Mouse (Mus musculus) midbrain, embryonic 13.5 days (tissue): ENCODE measurements around the gene Gm9913. TPM values are rescaled to one million over a fixed set of nuclear protein-coding genes. Genes with fewer than 3 reads are reported as not detected.

Source experiments
- ATAC-seq: fragments of 200-750 bp; cut with Nextera tagmentation; 2 replicates; pipeline ENCODE4 v1.8.0; 2017; ENCODE audit warnings: mild to moderate bottlenecking, moderate TSS enrichment, moderate library complexity
- H3K27ac ChIP-seq: fragments of 300-500 bp; sonication (generic); 2 replicates; pipeline ENCODE4 v1.5.1; 2015; ENCODE audit warnings: inconsistent platforms, mild to moderate bottlenecking, moderate library complexity
- H3K27me3 ChIP-seq: fragments of 300-500 bp; sonication (generic); 2 replicates; pipeline ENCODE4 v1.6.1; 2015; ENCODE audit warnings: mild to moderate bottlenecking, inconsistent platforms
- H3K36me3 ChIP-seq: fragments of 300-500 bp; sonication (generic); 2 replicates; pipeline ENCODE4 v1.6.1; 2015; ENCODE audit warnings: mild to moderate bottlenecking, inconsistent platforms
- H3K4me1 ChIP-seq: fragments of 300-500 bp; sonication (generic); replicated peaks from 2 replicates; pipeline ENCODE4 v1.6.1; 2015; ENCODE audit warnings: inconsistent platforms
- H3K4me2 ChIP-seq: fragments of 300-500 bp; sonication (generic); replicated peaks from 2 replicates; pipeline ENCODE4 v1.6.1; 2015; ENCODE audit warnings: moderate library complexity, mild to moderate bottlenecking, inconsistent platforms
- H3K4me3 ChIP-seq: fragments of 300-500 bp; sonication (generic); replicated peaks from 2 replicates; pipeline ENCODE4 v1.5.1; 2015; ENCODE audit warnings: mild to moderate bottlenecking, inconsistent platforms
- H3K9ac ChIP-seq: fragments of 300-500 bp; sonication (generic); replicated peaks from 2 replicates; pipeline ENCODE4 v1.6.1; 2015; ENCODE audit warnings: mild to moderate bottlenecking, inconsistent platforms
- H3K9me3 ChIP-seq: fragments of 300-500 bp; sonication (generic); 2 replicates; pipeline ENCODE4 v1.6.1; 2016; ENCODE audit warnings: mild to moderate bottlenecking, inconsistent platforms
- WGBS: fragments of 180-500 bp; shearing (Covaris S2); methylation state at CpG from one replicate; pipeline ENCODE4 v1.1.7; 2015; 5-methylcytosine and 5-hydroxymethylcytosine counted together
- polyA plus RNA-seq: library from polyadenylated mRNA; unstranded; fragments of >200 nt; fragmentation: Nextera tagmentation; extraction: Ambion mirVana; gene quantifications from 2 replicates; pipeline ENCODE4 v1.2.1, GENCODE M21; 2015

Gene Gm9913
- polyA plus RNA-seq, 1 experiment from 2014 or later = 0.11 TPM

DNA sequence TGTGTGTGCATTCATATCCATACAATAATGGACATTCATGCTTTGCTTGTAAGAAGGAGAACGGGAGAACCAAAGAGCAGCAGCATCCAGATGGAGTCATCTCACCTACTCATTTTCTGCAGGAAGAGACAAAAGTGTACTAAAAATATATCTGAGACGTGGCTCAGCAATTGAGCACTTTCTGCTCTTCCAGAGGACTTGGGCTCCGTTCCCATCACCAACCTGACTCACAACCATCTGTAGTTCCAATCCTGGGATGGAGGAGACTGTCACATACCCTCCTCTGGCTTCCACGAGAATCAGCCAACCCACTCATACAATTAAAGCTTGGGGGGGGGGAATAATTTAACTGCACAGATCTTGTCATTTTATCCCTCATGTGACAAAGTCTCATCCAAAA lies 23.8 kb upstream of the Gm9913 start:
- Histone ChIP-seq H3K9me3 (no peaks in the 10 kb centered on the region), H3K27ac (no peak overlapping the region), H3K27me3 (no peaks in the 10 kb centered on the region), H3K36me3 (no peaks in the 10 kb centered on the region), H3K4me2 (no peak overlapping the region), H3K4me3 (no peak overlapping the region), H3K4me1 (no peaks in the 10 kb centered on the region), H3K9ac (no peak overlapping the region)
- no peak for ATAC-seq
- WGBS = 83% methylated on average over 4 of the region's 4 CpGs

DNA sequence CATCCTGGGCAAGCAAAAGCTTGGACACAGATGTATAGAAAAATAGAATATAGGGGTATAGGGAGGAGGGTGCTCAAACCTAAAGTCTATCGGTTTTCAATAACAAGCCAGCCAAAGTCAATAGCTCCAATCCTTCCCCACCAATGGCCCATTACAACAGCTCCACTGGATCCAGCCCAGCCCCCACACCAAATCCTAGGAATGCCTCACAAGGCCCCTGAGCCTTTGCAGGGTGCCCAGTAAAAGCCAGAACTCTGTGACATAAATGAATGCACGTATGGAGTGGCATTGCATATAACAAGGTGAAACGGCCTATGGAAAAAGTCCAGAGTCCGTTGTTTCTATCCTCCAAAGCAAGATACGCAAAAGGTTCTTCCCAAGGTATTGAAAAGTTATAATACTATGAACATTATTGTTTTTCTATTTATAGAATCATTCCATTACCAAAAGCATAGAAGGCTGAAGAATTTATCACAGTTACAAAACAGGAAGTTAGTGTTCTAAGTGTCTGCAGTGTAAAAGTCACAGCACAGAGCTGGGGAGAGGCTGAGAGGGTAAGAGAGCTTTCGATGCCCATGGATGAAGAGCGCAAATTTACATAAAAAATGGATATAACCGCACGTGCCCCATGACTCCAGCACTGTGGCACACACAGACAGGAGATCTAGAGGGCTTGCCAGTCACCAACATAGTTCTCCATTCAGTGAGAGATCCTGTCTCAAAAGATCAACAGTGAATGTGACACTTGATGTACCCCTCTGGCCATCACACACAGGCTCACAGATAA lies 23.2 kb upstream of the Gm9913 start:
- no peak overlapping the region for H3K27ac ChIP-seq
- no peak overlapping the region for H3K4me2 ChIP-seq
- WGBS = 91% methylated on average over 9 of the region's 9 CpGs
- H3K4me1 ChIP-seq = no peaks in the 10 kb centered on the region
- ATAC-seq = no peak
- H3K36me3 ChIP-seq = no peaks in the 10 kb centered on the region
- no peak overlapping the region for H3K9ac ChIP-seq
- H3K4me3 ChIP-seq = no peak overlapping the region
- H3K9me3 ChIP-seq = no peaks in the 10 kb centered on the region
- H3K27me3 ChIP-seq = no peaks in the 10 kb centered on the region

DNA sequence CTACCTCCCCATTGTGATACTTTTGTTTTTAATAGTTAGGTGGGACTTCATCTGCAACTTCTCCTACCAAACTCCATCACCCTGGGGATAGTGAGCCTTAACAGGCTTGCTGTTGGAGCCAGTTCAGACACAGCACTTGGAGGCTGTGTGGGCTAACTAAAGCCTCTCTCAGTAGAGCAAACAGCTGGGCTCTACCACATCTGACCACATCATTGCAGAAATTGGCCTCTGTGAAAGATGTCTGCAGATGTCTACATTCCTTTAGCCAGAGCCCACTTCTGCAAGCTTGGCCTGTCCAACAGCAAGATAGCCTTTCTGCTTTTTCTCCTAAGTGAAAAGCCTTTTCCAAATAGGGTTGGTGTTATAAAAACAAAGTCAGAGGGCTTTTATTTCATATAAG lies 20.7 kb upstream of the Gm9913 start:
- ATAC-seq = no peak
- H3K9me3 ChIP-seq = no peaks in the 10 kb centered on the region
- no peak overlapping the region for H3K4me3 ChIP-seq
- no peak overlapping the region for H3K4me2 ChIP-seq
- no peaks in the 10 kb centered on the region for H3K4me1 ChIP-seq
- no peaks in the 10 kb centered on the region for H3K36me3 ChIP-seq
- no peak overlapping the region for H3K27ac ChIP-seq
- no peaks in the 10 kb centered on the region for H3K27me3 ChIP-seq
- H3K9ac ChIP-seq = no peak overlapping the region

DNA sequence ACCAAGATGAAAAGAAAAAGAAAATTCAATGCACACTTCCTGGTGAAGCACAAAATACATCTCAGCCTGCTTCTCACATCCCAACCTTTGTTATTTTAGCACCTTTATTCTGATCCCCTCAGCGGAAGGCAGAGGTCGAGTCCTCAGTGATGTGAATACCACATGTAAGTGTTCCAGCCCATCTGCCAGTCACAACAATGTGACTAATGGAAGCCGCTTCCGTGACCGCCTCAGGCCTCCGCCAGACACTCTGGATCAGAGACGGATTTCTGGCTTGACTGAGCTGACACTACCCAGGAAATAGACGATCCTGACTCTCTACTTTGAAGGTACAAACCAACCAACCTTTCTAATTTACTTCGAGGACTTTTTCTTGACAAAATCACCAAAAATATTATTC lies 20.0 kb upstream of the Gm9913 start:
- Histone ChIP-seq H3K4me2 (no peak overlapping the region), H3K27ac (no peak overlapping the region), H3K9ac (no peak overlapping the region), H3K27me3 (no peaks in the 10 kb centered on the region), H3K4me3 (no peak overlapping the region), H3K36me3 (no peaks in the 10 kb centered on the region), H3K9me3 (no peaks in the 10 kb centered on the region), H3K4me1 (no peaks in the 10 kb centered on the region)
- ATAC-seq = no peak
- WGBS = 88% methylated on average over 9 of the region's 9 CpGs

DNA sequence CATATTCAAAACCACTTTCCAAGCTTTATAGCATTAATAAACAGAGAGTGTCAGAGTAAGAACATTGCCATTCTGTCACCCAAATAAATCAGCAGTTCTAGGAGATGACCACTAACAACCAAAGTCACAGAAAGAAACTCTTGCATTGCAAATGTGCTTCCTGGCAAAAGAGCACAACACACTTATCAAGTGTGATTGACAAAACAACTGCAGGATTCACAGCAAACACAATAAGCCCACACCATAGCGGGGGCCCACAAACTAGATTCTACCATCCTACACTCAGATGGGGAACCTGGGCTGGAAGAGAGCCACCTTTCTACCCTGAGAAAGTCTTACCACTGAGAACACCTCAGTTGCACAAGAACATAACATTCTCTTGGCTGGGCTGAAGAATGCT lies 14.9 kb upstream of the Gm9913 start:
- H3K4me3 ChIP-seq = no peak overlapping the region
- no peaks in the 10 kb centered on the region for H3K4me1 ChIP-seq
- no peak for ATAC-seq
- H3K9ac ChIP-seq = no peak overlapping the region
- H3K36me3 ChIP-seq = no peaks in the 10 kb centered on the region
- WGBS = 100% methylated on average over 1 of the region's 1 CpGs
- no peak overlapping the region for H3K4me2 ChIP-seq
- H3K27me3 ChIP-seq = no peaks in the 10 kb centered on the region
- H3K9me3 ChIP-seq = no peaks in the 10 kb centered on the region
- no peak overlapping the region for H3K27ac ChIP-seq

DNA sequence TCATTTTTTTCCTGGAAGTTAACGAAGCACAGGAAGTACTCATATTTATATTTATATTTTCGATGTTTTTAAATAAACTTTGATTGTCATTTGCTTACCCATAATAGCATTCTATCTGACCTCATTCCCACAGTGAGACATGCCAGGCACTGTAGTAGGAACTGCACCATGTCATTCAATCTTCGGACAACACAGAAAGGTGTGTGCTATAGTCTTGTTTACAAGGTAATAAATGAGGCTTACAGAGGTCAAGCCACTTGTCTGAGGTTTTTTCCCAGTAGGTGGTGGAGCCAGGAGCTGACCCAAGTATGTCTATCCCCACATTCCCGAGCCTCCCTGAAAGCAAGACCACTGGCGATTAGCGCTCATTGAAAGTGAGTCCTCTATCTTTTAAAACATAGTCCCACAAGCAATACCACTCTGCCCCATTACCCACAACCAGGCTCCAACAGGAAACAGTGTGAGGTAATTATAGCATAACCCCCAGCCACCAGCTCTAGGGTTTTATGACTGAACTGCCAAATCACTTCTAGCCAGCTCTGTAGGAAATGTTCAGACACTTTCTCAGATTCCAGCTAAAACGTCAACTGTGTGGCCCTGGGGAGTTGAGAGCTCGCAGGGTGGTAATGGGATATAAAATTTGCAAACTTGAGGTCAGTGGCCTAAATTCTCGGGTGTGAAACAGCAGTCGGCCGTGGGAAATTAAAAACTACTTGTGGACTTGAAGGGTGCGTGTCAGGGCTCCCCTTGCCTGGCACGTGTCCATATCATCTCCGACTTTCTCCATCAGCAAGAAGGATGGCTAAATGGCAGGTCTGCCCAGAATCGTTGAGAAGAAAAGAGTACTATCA lies 12.6 kb upstream of the Gm9913 start:
- Histone ChIP-seq H3K4me1 (no peaks in the 10 kb centered on the region), H3K4me2 (no peak overlapping the region), H3K27ac (no peak overlapping the region), H3K9me3 (no peaks in the 10 kb centered on the region), H3K4me3 (no peak overlapping the region), H3K9ac (no peak overlapping the region), H3K36me3 (no peaks in the 10 kb centered on the region), H3K27me3 (no peaks in the 10 kb centered on the region)
- ATAC-seq = no peak
- 87% methylated on average over 15 of the region's 15 CpGs for WGBS

DNA sequence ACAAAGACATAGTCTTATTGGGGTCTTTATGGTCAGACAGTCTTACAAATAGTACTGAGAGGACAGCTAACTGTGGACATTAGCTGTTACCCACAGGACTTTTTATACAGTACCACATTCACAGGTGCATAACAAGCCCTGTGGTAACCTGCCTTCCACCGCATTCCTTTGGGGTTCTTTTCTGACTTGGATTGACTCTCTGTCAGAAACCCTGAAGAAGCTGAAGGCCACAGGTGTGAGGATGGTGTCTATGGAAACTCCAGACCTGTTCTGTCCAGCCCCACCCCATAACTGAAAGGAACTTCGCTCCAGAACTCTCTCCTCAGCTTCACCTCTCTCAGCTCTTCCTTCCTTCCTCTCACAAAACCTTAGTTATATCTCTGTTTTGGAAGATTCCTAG lies 10.6 kb upstream of the Gm9913 start:
- H3K4me3 ChIP-seq = no peak overlapping the region
- no peak overlapping the region for H3K9ac ChIP-seq
- 97% methylated on average over 2 of the region's 2 CpGs for WGBS
- no peaks in the 10 kb centered on the region for H3K9me3 ChIP-seq
- no peak for ATAC-seq
- no peaks in the 10 kb centered on the region for H3K27me3 ChIP-seq
- no peak overlapping the region for H3K27ac ChIP-seq
- H3K4me2 ChIP-seq = no peak overlapping the region
- no peaks in the 10 kb centered on the region for H3K4me1 ChIP-seq
- no peaks in the 10 kb centered on the region for H3K36me3 ChIP-seq

DNA sequence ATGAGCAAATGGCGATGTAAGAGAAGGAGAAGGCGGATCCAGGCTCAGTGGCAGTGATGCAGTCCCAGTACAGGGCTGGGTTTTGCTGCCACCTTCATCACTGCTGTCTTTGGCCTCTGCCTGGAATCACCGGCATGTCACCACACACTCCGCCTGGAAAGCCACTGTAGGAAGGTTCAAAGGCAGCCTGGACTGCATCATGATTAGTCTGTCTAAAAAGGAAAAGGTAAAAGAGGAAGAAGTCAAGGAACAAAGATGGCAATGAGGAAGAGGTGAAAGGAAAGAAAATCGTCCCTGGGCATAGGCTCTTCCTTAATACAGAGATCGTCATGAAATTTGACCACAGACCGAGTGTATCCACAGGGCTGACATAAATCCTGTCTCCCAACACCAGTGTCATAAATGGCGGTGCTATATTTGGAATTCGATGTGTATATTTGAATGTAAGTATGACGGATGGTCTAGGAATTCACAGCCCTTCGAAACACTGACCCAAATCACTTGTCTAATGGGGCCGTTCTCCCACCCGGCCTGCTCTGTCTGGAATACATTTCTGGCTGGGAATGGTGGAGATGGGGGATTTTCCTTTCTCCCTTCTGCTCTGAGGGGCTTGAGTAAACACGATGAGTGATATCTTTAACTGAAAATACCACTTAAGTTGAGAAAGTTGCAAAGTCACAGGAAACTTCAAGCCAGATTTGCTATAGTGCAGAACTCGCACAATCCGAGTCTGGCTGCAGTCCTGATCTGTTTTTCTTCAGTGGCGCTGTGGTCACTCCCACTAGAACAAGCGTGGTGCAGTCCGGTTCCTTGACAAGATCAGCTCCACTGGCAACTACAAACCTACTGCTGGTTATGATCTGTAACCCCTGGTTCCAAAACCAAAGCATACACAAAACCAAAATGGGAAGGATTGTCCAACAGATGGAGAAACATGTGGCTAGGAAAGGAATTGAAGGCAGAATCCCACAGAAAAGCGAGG lies 9.8 kb upstream of the Gm9913 start:
- Histone ChIP-seq H3K27me3 (no peaks in the 10 kb centered on the region), H3K4me1 (no peaks in the 10 kb centered on the region), H3K36me3 (no peaks in the 10 kb centered on the region), H3K9me3 (no peaks in the 10 kb centered on the region), H3K9ac (no peak overlapping the region), H3K4me3 (no peak overlapping the region), H3K27ac (no peak overlapping the region), H3K4me2 (no peak overlapping the region)
- no peak for ATAC-seq
- 94% methylated on average over 20 of the region's 20 CpGs for WGBS

DNA sequence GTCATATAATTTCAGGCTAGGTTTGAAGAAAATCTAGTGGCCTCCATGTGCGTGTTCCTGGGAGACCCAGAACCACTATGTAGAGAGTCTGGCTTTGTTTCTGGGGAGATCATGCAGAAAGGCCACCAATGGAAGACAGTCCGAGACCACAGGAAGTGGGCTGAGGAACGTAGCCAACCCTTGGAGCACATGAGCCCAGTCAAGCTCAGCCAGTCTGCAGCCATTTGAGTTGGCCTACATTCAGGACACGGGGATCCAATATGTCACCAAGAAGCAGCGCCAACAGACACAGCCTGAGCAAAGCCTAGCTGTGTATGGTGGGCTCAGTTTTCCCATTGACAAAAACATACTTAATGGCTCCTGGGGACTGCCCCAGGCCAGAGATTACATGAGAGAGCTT lies 8.2 kb upstream of the Gm9913 start:
- H3K4me1 ChIP-seq = no peaks in the 10 kb centered on the region
- no peak overlapping the region for H3K4me2 ChIP-seq
- H3K9me3 ChIP-seq = no peaks in the 10 kb centered on the region
- no peak overlapping the region for H3K4me3 ChIP-seq
- no peak for ATAC-seq
- H3K36me3 ChIP-seq = no peaks in the 10 kb centered on the region
- H3K9ac ChIP-seq = no peak overlapping the region
- no peak overlapping the region for H3K27ac ChIP-seq
- H3K27me3 ChIP-seq = no peaks in the 10 kb centered on the region
- WGBS = 89% methylated on average over 5 of the region's 5 CpGs

DNA sequence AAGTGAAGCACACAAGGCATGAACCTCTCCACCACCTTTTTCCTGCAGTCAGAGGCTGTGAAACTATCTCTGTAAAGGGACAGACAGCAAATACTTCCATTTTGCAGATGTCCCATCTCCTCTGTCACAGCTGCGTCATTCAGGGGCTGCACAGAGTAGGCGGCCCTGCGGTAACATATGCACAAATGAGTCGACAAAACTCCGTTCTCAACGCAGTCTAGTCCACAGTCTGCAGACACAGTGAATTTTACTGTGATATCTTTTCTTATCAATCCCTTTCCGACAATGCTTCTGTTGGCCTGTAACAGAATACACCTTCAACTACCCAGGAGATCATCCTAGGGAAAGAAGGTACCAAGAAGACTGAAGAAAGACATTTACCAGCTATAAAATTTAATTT lies 6.7 kb upstream of the Gm9913 start:
- Histone ChIP-seq H3K4me2 (no peak overlapping the region), H3K27me3 (no peaks in the 10 kb centered on the region), H3K4me3 (no peak overlapping the region), H3K9ac (no peak overlapping the region), H3K9me3 (no peaks in the 10 kb centered on the region), H3K4me1 (no peaks in the 10 kb centered on the region), H3K27ac (no peak overlapping the region), H3K36me3 (no peaks in the 10 kb centered on the region)
- 94% methylated on average over 7 of the region's 7 CpGs for WGBS
- ATAC-seq = no peak

DNA sequence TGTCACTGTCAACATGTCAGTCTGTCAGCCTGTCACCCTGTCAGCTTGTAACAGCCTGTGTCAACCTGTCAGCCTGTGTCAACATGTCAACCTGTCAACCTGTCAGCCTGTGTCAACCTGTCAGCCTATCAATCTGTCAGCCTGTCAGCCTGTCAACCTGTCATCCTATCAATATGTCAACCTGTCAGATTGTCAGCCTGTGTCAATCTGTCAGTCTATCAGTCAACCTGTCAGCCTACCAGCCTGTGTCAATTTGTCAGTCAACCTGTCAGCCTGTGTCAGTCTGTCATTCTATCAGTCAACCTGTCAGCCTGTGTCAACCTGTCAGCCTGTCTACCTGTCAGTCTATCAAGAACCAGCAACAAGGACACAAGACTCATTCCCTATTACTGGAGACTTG lies 3.4 kb upstream of the Gm9913 start:
- no peak overlapping the region for H3K27ac ChIP-seq
- no peak overlapping the region for H3K9ac ChIP-seq
- H3K9me3 ChIP-seq = no peaks in the 10 kb centered on the region
- no peaks in the 10 kb centered on the region for H3K36me3 ChIP-seq
- H3K4me1 ChIP-seq = peaks cover 12% of the 10 kb centered on the region
- no peak overlapping the region for H3K4me3 ChIP-seq
- no peak overlapping the region for H3K4me2 ChIP-seq
- 0 out of 2 replicates have a peak, but pooled peaks cover 2% of the 10 kb centered on the region for H3K27me3 ChIP-seq
- no peak for ATAC-seq
